Mouse (Mus musculus) adipocyte (in vitro differentiated cells): Measurements from ENCODE around the gene 4922502D21Rik.

Experiments
- DNase-seq: peaks from one replicate; pipeline ENCODE4 v3.0.0-alpha.2; 2016; ENCODE audit warnings: low spot score

Gene 4922502D21Rik

DNA sequence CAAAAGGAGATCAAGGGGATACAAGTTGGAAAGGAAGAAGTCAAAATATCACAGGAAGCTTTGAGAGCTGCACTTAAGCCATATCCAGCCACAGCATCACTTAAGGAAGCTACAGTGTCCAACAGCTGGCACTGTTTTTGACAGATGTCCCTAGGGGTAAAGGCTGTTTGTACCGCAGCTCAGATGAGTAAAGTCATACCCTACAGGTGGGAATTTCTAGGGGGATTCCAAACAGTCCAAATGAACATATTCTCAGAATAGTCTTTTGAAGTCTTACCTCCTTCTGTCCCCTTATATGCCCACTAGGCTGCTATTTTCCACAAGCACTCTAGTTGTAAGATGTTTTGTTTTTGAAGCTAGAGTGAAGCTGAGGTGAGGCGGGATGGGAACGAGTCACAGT is 19.1 kb downstream of the 4922502D21Rik start:
- no peak for DNase-seq

DNA sequence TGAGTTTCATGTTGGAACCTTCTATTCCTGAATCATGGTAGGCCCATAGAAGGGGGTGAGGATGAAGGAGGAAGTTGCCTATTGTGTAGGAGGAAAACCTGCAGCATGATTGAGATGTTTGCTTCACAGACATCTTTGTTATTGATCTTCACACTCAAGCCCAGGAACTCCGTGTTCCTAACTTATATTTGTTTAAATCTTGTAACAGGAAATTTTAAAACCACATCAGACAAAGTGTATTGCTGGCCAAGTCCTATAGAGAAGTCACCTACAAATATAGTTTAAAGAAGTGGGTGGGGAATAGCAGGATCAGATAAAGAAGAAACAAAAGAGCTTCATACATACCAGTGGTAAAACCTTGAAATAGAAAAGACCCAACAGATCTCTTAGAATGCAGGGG is 27.4 kb downstream of the 4922502D21Rik start:
- DNase-seq: no peak

DNA sequence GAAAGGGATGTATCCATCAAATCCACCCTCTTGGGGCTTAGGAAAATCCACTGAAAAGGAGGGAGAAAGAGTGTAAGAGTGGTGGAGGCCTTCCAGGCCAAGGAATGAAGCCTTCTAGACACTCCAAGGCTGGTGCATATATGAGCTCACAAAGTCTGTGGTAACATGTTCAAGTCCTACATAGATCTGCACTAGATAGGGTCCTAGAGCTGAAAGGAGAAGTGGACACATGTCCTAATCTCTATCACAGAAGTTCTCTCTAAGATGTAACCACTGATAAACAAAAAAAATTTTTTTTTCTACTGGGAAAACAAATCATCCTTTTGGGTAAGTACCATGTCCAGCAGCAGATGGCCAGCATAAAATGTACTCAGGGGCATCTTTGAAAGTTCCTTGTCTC is 42.9 kb downstream of the 4922502D21Rik start:
- DNase-seq: no peak

DNA sequence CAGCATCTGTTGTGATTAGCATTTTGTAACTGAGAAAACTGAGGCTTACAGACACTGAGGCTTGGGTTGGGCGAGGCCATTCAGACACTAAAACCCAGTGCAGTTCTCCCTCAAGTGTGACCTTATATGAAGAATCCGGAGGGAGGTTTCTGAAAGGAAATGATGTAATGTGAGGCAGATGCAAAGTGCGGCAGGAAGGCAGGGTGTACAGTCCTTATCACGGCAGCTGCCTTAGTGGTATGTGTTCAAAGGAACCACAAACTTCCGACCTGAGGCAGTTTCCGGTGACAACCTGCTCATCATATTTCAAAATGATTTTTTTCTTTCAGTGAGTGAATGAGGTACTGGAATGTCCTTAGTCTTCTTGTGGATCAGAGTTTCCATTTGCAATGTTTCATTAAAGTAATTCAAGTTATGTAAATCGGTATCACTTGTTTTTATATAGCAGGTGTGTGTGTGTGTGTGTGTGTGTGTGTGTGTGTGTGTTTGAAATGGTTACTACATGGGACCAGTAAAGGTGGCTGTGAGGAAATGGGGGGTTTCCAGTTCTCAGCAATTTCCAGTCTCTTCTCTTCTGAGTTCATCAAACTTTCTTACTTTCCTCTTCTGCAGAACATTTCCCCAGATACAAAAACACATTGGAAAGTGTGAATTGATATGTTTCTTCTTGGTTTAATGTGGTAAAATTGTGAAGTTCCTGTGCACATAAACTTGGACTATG is 47.1 kb downstream of the 4922502D21Rik start:
- DNase-seq: no peak

DNA sequence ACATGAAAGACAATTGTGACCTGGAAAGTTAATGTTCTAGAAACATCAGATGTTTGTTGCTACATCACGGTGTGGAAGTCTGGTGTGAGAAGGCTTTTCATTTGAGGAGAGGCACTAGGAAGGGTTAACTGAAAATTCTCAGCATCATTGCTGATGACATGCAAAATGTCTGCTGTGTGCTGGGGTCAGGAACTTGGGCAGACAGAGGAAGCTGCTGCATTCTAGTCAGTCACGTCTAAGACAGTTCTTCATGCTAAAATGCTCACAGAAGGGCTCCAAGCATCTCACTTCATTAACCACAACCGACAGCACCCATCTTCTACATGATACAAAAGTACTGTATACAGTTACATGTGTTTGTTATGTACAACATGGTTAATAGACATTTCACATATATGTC is 48.3 kb downstream of the 4922502D21Rik start:
- DNase-seq: no peak

DNA sequence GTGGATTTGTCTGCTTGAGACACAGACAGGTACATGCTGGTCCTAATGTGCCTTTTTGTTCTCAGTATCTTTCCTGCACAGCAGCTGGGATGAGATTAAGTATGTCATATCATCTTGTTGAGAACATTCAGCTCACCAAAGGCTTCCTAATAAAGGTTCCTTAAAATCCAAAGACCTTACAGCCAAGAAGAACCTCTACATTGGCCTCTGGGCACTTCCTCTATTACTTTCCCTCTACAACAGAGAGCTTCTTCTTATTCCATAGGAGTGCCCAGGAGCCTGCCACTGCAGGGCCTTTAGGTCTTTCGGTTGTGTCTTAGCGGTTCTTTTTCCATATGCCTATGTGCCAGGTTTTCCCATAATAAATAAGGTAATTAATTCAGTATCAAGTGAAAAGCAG is 55.1 kb downstream of the 4922502D21Rik start:
- DNase-seq: no peak

DNA sequence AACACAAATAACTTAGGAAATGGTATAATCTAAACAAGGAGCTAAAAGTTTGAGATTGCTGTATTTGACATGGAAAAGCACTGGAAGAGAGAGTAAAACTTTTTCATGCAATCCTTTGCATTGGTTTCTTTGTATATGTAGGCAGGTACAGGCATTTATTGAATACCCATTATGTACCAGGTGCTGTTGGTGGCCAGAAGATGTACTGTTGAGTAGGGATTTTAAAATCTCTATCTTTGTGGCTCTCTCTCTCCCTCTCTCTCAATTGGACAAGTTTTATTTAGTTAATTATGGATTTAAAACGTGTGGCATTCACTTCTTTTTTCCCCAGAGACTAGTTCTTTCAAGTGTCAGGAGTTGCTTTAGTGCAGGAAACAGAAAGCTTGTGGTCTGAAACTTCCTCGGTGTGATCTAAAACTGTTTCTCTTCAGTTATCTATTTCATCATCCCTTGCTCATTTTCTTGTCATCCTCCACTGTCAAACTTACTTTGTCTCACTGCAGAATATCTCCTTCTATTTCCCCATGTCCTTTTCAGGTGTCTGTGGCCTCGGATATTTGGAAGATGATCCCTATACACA is 55.9 kb downstream of the 4922502D21Rik start:
- DNase-seq: no peak

DNA sequence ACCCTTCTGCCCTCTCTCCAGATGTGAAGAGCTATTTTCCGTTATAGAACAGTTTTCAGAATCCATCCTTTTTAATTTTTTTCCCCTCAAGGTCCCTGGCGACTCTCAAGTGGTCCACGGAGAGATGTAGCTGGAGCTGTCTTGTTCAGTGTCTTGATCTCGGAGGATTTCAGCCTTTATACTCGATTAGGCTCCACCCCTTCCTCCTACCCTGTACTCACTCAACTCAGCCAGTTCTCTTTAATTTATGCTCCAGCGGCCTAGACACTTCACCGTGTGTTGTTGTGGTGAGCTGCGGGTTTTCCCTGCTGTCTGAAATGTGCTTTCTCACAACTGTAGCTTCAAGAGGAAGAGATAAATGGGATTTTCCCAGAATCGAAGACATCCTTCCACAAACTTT is 56.4 kb downstream of the 4922502D21Rik start, which contains the start of gene Cd69:
TSS of gene Cd69 (minus strand) at position 217 of the 400 bp plus-strand sequence.
- DNase-seq: no peak

DNA sequence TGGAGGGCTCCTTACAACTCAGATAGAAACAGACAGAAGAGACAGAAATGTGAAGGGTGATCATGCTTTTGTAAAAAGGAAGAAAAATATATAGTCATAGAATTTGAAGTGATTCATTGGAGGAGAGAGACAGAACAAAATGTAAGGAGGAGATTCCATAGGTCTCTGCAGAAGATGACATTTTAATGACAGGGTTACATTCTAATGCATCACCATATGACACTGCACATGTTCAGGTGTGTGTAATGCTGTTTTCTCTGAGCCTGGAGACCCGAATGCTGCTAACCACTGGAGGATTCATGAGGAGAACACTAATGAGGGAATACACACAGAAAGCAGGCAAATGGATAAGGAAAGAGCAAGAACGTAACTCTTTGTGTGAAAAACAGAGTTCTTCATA is 57.1 kb downstream of the 4922502D21Rik start:
- no peak for DNase-seq

DNA sequence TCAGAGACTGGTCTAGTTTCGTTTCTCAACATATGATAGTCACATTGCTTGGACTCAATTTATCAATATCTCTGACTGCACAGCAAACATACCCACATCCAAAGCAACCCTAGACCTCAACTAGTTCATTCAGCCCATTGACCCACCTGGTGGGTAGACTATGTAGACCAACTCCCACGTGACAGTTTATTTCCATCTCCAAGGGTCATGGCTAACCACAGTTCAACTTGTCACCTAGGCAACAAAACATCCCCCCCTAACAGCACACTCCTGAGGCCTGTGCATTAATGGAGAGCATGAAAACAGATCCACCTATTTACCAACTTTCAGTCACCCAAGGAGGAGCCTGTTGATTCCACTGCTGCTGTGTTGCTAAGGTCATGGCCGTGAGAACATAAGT is 57.9 kb downstream of the 4922502D21Rik start:
- DNase-seq: no peak
